Mouse (Mus musculus) brain, embryonic 14.5 days (tissue): ENCODE results near the gene Cog3.

Source experiments
- CTCF ChIP-seq: fragments of 200-500 bp; IDR thresholded peaks from 2 replicates; pipeline ENCODE4 v1.5.1; 2012; ENCODE audit warnings: inconsistent platforms, mild to moderate bottlenecking, moderate library complexity, borderline replicate concordance; ENCODE audit not compliant: insufficient read depth, insufficient read length; ENCODE audit errors: extremely low read depth
- POLR2A ChIP-seq: fragments of 200-500 bp; IDR thresholded peaks from 2 replicates; pipeline ENCODE4 v1.6.1; 2012; ENCODE audit warnings: mild to moderate bottlenecking, inconsistent platforms, borderline replicate concordance; ENCODE audit not compliant: poor library complexity, insufficient read depth, insufficient read length, severe bottlenecking; ENCODE audit errors: extremely low read depth

- no peak for TF ChIP-seq CTCF
- TF ChIP-seq POLR2A = no peak
Observed at GRCm38 (mm10) chr14:75751040-75751439, 3.3 kb downstream of the Cog3 start.
